Mouse (Mus musculus): ENCODE results near the gene Rbm20. TPM values are rescaled to one million over a fixed set of nuclear protein-coding genes. Genes with fewer than 3 reads are reported as not detected.
A peak's percentile ranks its signal among the peaks of the same experiment; 100 is the strongest.

The Rbm20 gene
- 0.42 and 0.52 TPM in 2 replicates for polyA plus RNA-seq (2015; fragmentation: Nextera tagmentation; extraction: Ambion mirVana)

DNA sequence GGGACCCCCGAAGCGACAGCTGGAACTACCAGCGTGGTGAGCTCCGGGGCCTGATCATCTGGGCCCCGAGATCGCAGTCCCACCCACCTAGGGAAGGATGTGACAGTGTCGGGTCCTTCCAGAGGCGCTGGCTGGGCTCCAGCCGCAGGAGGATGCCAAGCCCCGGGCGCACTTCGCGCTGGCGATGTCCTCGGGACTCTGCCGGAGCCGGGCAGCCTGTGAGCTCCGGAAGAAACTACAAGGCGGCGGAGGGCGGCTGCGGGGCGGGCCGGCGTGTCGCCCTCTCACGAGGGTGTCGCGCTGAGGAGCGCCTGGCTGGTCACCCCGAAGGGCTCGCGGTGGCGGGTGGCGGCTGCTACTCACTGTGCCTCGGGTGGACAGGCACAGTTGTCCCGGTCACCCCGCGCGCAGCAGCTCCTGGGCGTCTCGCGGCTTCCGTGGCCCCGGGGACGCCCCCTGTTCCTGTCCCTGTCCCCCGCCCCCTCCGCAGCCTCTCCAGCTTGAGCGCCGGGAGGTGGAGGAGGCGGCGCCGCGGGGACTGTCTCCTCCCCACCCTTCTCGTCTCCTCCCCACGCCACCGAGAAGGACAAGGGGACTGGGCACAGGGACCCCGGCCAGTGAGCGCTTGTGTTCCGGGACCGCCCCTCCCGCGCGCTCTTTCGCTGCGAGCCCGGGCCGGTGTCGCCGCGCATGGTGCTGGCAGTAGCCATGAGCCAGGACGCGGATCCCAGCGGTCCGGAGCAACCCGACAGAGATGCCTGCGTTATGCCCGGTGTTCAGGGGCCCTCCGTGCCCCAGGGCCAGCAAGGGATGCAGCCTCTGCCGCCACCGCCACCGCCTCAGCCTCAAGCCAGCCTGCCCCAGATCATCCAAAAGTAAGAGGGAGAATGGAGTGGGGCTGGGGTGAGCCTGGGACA, at the start of gene Rbm20:
Gene Rbm20, plus strand, starts transcription at position 589 of the 917 bp plus-strand sequence.
- H3K4me1 ChIP-seq (replicated peaks; ENCODE audit: control insufficient read depth, insufficient read depth, low read length) = no peaks in the 10 kb centered on the region
- peak within 1 kb of the TSS; percentile 46 for H3K4me3 ChIP-seq (ENCODE audit: low read depth, low read length)
- under 1% methylated on average over 78 of the region's 82 CpGs for WGBS
- H3K4me2 ChIP-seq (replicated peaks; ENCODE audit: low read depth) = peak within 1 kb of the TSS; percentile 95
- no peaks in the 10 kb centered on the region for H3K9me3 ChIP-seq (ENCODE audit: control insufficient read depth)
- H3K27ac ChIP-seq (ENCODE audit: low read depth, low read length) = no peak within 1 kb of the TSS
- no peak for TF ChIP-seq CTCF (IDR thresholded peaks at IDR 0.05; ENCODE audit: low read depth)
- ATAC-seq = peak; percentile 16; the same call in 1 of the 2 replicates
- H3K9ac ChIP-seq (ENCODE audit: low read depth, low read length) = 0 out of 2 replicates have a peak within 1 kb of the TSS, but pooled peaks have one; percentile 5
- H3K36me3 ChIP-seq (ENCODE audit: control insufficient read depth, insufficient read depth) = no peaks in the 10 kb centered on the region
- H3K27me3 ChIP-seq (replicated peaks; ENCODE audit: control insufficient read depth, insufficient read depth, low read length) = peaks cover 56% of the 10 kb centered on the region

DNA sequence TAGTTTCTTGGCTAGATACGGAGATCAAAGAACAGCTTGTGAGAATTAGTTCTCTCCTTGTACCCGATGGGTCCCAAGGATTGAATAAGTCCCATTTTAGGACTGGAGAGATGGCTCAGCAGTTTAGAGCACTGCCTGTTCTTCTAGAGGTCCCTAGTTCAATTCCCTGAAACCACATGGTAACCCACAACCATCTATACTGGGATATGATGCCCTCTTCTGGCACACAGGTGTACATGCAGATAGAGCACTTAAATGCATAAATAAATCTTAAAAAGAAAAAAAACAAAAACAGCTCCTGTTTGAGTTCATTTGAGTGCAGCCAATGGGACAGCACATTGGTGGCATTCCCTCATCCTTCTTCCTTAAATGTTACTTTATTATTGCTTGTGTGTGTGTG, 39.1 kb upstream of the Rbm20 start:
- Histone ChIP-seq H3K27ac (ENCODE audit: low read depth, low read length) (no peak overlapping the region), H3K4me2 (replicated peaks; ENCODE audit: low read depth) (no peak overlapping the region), H3K9me3 (ENCODE audit: control insufficient read depth) (no peaks in the 10 kb centered on the region), H3K9ac (ENCODE audit: low read depth, low read length) (no peak overlapping the region), H3K36me3 (ENCODE audit: control insufficient read depth, insufficient read depth) (peaks cover 68% of the 10 kb centered on the region), H3K4me3 (ENCODE audit: low read depth, low read length) (no peak overlapping the region), H3K27me3 (replicated peaks; ENCODE audit: control insufficient read depth, insufficient read depth, low read length) (no peaks in the 10 kb centered on the region), H3K4me1 (replicated peaks; ENCODE audit: control insufficient read depth, insufficient read depth, low read length) (no peaks in the 10 kb centered on the region; the same call in 1 of the 2 replicates)
- peak; percentile 58 for TF ChIP-seq CTCF (IDR thresholded peaks at IDR 0.05; ENCODE audit: low read depth)
- no peak for ATAC-seq
- 91% methylated on average over 2 of the region's 2 CpGs for WGBS

DNA sequence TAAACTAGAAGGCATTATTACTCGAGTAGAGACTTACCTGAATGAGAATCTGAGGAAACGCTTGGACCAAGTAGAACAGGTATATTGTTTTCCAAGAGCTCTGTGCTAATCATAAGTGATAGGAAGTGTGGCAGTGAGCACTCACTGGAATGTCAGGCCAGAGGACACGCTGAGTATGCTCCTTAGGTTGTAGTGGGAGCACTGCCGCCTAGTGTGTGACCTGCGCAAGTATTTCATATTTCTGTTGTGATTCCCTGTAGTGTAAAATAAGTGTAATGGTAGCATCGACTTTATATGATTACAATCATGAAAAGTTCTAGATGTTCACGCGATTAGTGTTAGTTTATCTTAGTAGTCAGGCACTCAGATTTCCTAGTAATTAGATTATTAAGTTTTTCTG, 38.4 kb upstream of the Rbm20 start:
- Histone ChIP-seq H3K4me1 (replicated peaks; ENCODE audit: control insufficient read depth, insufficient read depth, low read length) (no peaks in the 10 kb centered on the region), H3K9ac (ENCODE audit: low read depth, low read length) (no peak overlapping the region), H3K9me3 (ENCODE audit: control insufficient read depth) (no peaks in the 10 kb centered on the region), H3K4me2 (replicated peaks; ENCODE audit: low read depth) (no peak overlapping the region), H3K4me3 (ENCODE audit: low read depth, low read length) (no peak overlapping the region), H3K27me3 (replicated peaks; ENCODE audit: control insufficient read depth, insufficient read depth, low read length) (no peaks in the 10 kb centered on the region), H3K36me3 (ENCODE audit: control insufficient read depth, insufficient read depth) (peaks cover 61% of the 10 kb centered on the region), H3K27ac (ENCODE audit: low read depth, low read length) (no peak overlapping the region)
- no peak for ATAC-seq
- TF ChIP-seq CTCF (IDR thresholded peaks at IDR 0.05; ENCODE audit: low read depth) = peak; percentile 52
- WGBS = 89% methylated on average over 8 of the region's 8 CpGs

GRCm38 (mm10) chr19:53644020-53644595, 33.0 kb upstream of the Rbm20 start:
- Histone ChIP-seq H3K36me3 (ENCODE audit: control insufficient read depth, insufficient read depth) (peaks cover 51% of the 10 kb centered on the region), H3K9ac (ENCODE audit: low read depth, low read length) (no peak overlapping the region), H3K4me1 (replicated peaks; ENCODE audit: control insufficient read depth, insufficient read depth, low read length) (no peaks in the 10 kb centered on the region), H3K27me3 (replicated peaks; ENCODE audit: control insufficient read depth, insufficient read depth, low read length) (no peaks in the 10 kb centered on the region), H3K9me3 (ENCODE audit: control insufficient read depth) (no peaks in the 10 kb centered on the region), H3K4me3 (ENCODE audit: low read depth, low read length) (no peak overlapping the region), H3K27ac (ENCODE audit: low read depth, low read length) (no peak overlapping the region), H3K4me2 (replicated peaks; ENCODE audit: low read depth) (no peak overlapping the region)
- 83% methylated on average over 9 of the region's 9 CpGs for WGBS
- no peak for ATAC-seq
- peak; percentile 29 for TF ChIP-seq CTCF (IDR thresholded peaks at IDR 0.05; ENCODE audit: low read depth)

GRCm38 (mm10) chr19:53647301-53647700, 29.8 kb upstream of the Rbm20 start:
- Histone ChIP-seq H3K9ac (ENCODE audit: low read depth, low read length) (no peak overlapping the region), H3K9me3 (ENCODE audit: control insufficient read depth) (no peaks in the 10 kb centered on the region), H3K4me1 (replicated peaks; ENCODE audit: control insufficient read depth, insufficient read depth, low read length) (peaks cover 5% of the 10 kb centered on the region; the same call in 1 of the 2 replicates), H3K27me3 (replicated peaks; ENCODE audit: control insufficient read depth, insufficient read depth, low read length) (no peaks in the 10 kb centered on the region), H3K4me2 (replicated peaks; ENCODE audit: low read depth) (no peak overlapping the region), H3K36me3 (ENCODE audit: control insufficient read depth, insufficient read depth) (peaks cover 25% of the 10 kb centered on the region), H3K4me3 (ENCODE audit: low read depth, low read length) (no peak overlapping the region), H3K27ac (ENCODE audit: low read depth, low read length) (no peak overlapping the region)
- no peak for ATAC-seq
- 77% methylated on average over 9 of the region's 9 CpGs for WGBS
- no peak for TF ChIP-seq CTCF (IDR thresholded peaks at IDR 0.05; ENCODE audit: low read depth)

DNA sequence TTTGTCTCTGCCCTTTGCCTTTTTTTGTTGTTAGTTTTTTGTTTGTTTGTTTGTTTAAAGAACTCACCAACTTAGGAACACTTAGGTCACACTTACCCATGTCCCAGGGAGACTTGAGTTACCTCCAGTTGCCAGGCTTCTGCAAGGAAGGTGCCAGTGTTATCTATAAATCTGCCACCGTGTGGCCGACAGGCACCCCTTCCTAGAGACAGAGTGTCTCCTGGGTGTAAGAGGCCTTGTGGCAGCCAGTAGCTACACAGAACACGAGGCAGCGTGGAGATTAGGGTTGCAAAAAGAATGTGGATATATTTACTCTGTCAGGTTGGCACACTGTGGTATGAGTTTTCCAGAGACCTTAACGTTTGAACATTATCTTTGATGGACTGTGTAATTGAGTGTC, 29.1 kb upstream of the Rbm20 start:
- Histone ChIP-seq H3K4me2 (replicated peaks; ENCODE audit: low read depth) (no peak overlapping the region), H3K9me3 (ENCODE audit: control insufficient read depth) (no peaks in the 10 kb centered on the region), H3K9ac (ENCODE audit: low read depth, low read length) (no peak overlapping the region), H3K4me1 (replicated peaks; ENCODE audit: control insufficient read depth, insufficient read depth, low read length) (peaks cover 5% of the 10 kb centered on the region; the same call in 1 of the 2 replicates), H3K27me3 (replicated peaks; ENCODE audit: control insufficient read depth, insufficient read depth, low read length) (no peaks in the 10 kb centered on the region), H3K36me3 (ENCODE audit: control insufficient read depth, insufficient read depth) (peaks cover 25% of the 10 kb centered on the region), H3K4me3 (ENCODE audit: low read depth, low read length) (no peak overlapping the region), H3K27ac (ENCODE audit: low read depth, low read length) (no peak overlapping the region)
- ATAC-seq = no peak
- TF ChIP-seq CTCF (IDR thresholded peaks at IDR 0.05; ENCODE audit: low read depth) = no peak
- 32% methylated on average over 5 of the region's 5 CpGs for WGBS
